Mouse (Mus musculus): ENCODE measurements around the gene Fam222a.

The Fam222a gene

GRCm38 (mm10) chr5:114657426-114657825 lies 89.6 kb downstream of the Fam222a start:
- DNase-seq: no peak

- DNase-seq: no peak
Observed at GRCm38 (mm10) chr5:114658255-114658654, 90.4 kb downstream of the Fam222a start, which contains the start of gene Trpv4. TSS of gene Trpv4 (minus strand) at chr5:114658421.

- DNase-seq: no peak
Observed at GRCm38 (mm10) chr5:114661029-114661428, 93.2 kb downstream of the Fam222a start.

Data from thymus, postnatal 36 days (tissue).